Mouse (Mus musculus) heart, adult 2 months (tissue): ENCODE measurements around the gene Kcnk5.

Experiments
- CTCF ChIP-seq: fragments of 200-600 bp; IDR thresholded peaks from 2 replicates; pipeline ENCODE4 v1.8.1; 2022; ENCODE audit warnings: antibody characterized with exemption, mild to moderate bottlenecking, moderate library complexity
- EP300 ChIP-seq: fragments of 200-500 bp; IDR thresholded peaks from 2 replicates; pipeline ENCODE4 v1.6.1; 2011; ENCODE audit warnings: low read depth, low read length, control low read depth; ENCODE audit not compliant: insufficient read depth
- POLR2A ChIP-seq: fragments of 200-500 bp; IDR thresholded peaks from 2 replicates; pipeline ENCODE4 v1.6.1; 2011; ENCODE audit warnings: mild to moderate bottlenecking, low read depth, low read length, control low read depth; ENCODE audit not compliant: insufficient read depth

DNA sequence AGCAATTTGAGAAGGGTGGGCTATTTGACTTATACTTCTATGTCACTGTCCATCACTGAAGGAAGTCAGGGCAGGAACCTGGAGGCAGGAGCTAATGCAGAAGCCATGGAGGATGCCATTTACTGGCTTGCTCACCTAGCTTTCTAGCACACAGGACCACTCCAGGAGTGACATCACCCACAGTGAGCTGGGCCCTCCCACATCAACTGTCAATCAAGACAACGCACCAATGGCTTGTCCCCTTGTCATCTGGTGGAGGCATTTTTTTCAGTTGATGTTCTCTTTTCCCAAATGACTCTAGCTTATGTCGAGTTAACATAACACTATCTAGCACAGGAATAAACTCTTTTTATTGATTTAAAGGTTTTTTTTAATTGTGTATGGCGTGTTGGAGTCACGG lies 12.4 kb downstream of the Kcnk5 start:
- TF ChIP-seq CTCF: no peak
- no peak for TF ChIP-seq POLR2A
- no peak for TF ChIP-seq EP300
